Mouse (Mus musculus) limb, embryonic 11.5 days (tissue): Measurements from ENCODE around the gene Vwa5b2. TPM values are rescaled to one million over a fixed set of nuclear protein-coding genes. Genes with fewer than 3 reads are reported as not detected.

Experiments
- ATAC-seq: fragments of 200-750 bp; cut with Nextera tagmentation; 2 replicates; pipeline ENCODE4 v1.8.0; 2017; ENCODE audit warnings: low read depth; ENCODE audit not compliant: insufficient number of reproducible peaks, low FRiP score, low TSS enrichment
- DNase-seq: peaks from one replicate; pipeline ENCODE4 v3.0.0-alpha.2; 2015; ENCODE audit warnings: low spot score
- H3K27ac ChIP-seq: fragments of 300-500 bp; sonication (generic); replicated peaks from 2 replicates; pipeline ENCODE4 v1.5.1; 2014; ENCODE audit warnings: low read depth, mild to moderate bottlenecking, low read length
- H3K27me3 ChIP-seq: fragments of 300-500 bp; sonication (generic); 2 replicates; pipeline ENCODE4 v1.6.1; 2014; ENCODE audit warnings: mild to moderate bottlenecking, low read length, mixed read lengths; ENCODE audit not compliant: control insufficient read depth, insufficient read depth
- H3K36me3 ChIP-seq: fragments of 300-500 bp; sonication (generic); 2 replicates; pipeline ENCODE4 v1.6.1; 2014; ENCODE audit warnings: mild to moderate bottlenecking, low read length, moderate library complexity, mixed read lengths; ENCODE audit not compliant: control insufficient read depth, insufficient read depth
- H3K4me1 ChIP-seq: fragments of 300-500 bp; sonication (generic); 2 replicates; pipeline ENCODE4 v1.6.1; 2014; ENCODE audit warnings: low read length, mixed read lengths; ENCODE audit not compliant: control insufficient read depth, insufficient read depth
- H3K4me2 ChIP-seq: fragments of 300-500 bp; sonication (generic); 2 replicates; pipeline ENCODE4 v1.6.1; 2014; ENCODE audit warnings: low read depth, mild to moderate bottlenecking, moderate library complexity; ENCODE audit not compliant: severe bottlenecking
- H3K4me3 ChIP-seq: fragments of 300-500 bp; sonication (generic); 2 replicates; pipeline ENCODE4 v1.5.1; 2014; ENCODE audit warnings: low read depth, low read length
- H3K9ac ChIP-seq: fragments of 300-500 bp; sonication (generic); 2 replicates; pipeline ENCODE4 v1.6.1; 2014; ENCODE audit warnings: mild to moderate bottlenecking, low read length
- H3K9me3 ChIP-seq: fragments of 300-500 bp; sonication (generic); 2 replicates; pipeline ENCODE4 v1.6.1; 2016; ENCODE audit warnings: low read length; ENCODE audit not compliant: control insufficient read depth
- whole genome bisulfite sequencing: fragments of 180-500 bp; shearing (Covaris S2); extraction: QIAGEN DNeasy Blood & Tissue Kit; methylation state at CpG from one replicate; pipeline ENCODE4 v1.1.7; 2014; 5-methylcytosine and 5-hydroxymethylcytosine counted together
- polyA plus RNA-seq: library from polyadenylated mRNA; unstranded; fragments of >200 nt; fragmentation: Nextera tagmentation; extraction: Ambion mirVana; gene quantifications from 2 replicates; pipeline ENCODE4 v1.2.1, GENCODE M21; 2014

Gene Vwa5b2
- polyA plus RNA-seq, 1 experiment from 2014 or later: 0.23 TPM

DNA sequence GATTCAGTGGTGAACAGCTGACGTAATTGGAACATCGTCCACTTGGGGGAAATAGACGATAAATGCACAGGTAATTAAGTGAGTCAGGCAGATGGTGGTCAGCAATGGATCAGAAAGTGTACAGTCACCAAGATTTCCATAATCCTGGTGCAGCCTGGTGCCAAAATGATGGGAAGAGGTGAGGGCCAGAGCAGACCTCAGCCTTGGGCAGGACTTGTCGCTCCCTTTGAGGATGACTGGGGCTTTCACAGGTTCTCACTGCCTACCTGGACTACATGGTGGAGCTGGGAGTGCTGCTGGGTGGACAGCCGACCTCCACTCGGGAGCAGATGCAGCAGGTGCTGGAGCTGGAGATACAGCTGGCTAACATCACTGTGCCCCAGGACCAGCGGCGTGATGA lies 48.1 kb downstream of the Vwa5b2 start:
- no peak overlapping the region for H3K9ac ChIP-seq
- ATAC-seq (no peak), DNase-seq (no peak)
- no peak overlapping the region for H3K4me2 ChIP-seq
- H3K9me3 ChIP-seq: no peaks in the 10 kb centered on the region
- WGBS: 79% methylated on average over 8 of the region's 8 CpGs
- no peaks in the 10 kb centered on the region for H3K4me1 ChIP-seq
- H3K4me3 ChIP-seq: no peak overlapping the region
- H3K36me3 ChIP-seq: no peaks in the 10 kb centered on the region
- no peaks in the 10 kb centered on the region for H3K27me3 ChIP-seq
- no peak overlapping the region for H3K27ac ChIP-seq

DNA sequence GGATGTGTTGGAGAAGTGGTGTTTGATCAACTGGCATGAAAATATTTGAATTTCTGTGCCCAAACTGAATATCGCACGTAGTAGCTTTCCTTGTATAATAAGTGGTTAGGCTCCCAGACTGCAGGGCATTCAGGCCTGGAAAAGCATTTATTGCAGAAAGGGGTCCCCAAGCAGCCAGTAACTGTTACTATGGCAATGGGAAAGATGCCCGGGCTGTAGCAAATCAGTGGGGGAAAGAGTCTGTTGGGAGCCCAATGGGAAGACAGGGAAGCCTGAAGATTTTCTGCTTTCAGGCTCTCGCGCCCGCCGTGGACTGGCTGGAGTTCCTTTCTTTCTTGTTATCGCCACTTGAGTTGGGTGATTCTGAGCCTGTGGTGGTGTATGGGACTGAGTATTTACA lies 49.1 kb downstream of the Vwa5b2 start:
- WGBS: 78% methylated on average over 8 of the region's 8 CpGs
- H3K4me1 ChIP-seq: no peaks in the 10 kb centered on the region
- no peak overlapping the region for H3K27ac ChIP-seq
- H3K9ac ChIP-seq: no peak overlapping the region
- no peak for DNase-seq
- no peak overlapping the region for H3K4me3 ChIP-seq
- no peaks in the 10 kb centered on the region for H3K36me3 ChIP-seq
- no peaks in the 10 kb centered on the region for H3K27me3 ChIP-seq
- ATAC-seq: no peak
- H3K9me3 ChIP-seq: no peaks in the 10 kb centered on the region
- no peak overlapping the region for H3K4me2 ChIP-seq

DNA sequence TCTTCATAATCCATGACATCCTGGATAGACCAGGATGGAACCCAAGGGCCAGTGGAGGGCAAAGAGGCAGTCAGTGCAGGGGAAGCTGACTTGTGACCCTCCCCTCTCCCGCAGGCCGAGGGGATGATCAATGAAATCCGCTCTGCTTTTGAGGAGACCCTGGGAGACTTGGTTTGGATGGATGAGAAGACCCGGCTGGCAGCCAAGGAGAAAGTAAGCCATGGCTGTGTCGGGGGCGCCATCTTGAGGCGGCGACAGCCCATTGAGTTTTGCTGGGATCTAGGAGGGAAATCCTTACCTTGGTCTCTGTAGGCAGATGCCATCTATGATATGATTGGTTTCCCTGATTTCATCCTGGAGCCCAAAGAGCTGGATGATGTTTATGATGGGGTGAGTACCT lies 52.9 kb downstream of the Vwa5b2 start:
- no peaks in the 10 kb centered on the region for H3K36me3 ChIP-seq
- DNase-seq (peak; percentile 79), ATAC-seq (no peak)
- no peak overlapping the region for H3K4me3 ChIP-seq
- no peak overlapping the region for H3K9ac ChIP-seq
- no peaks in the 10 kb centered on the region for H3K9me3 ChIP-seq
- no peak overlapping the region for H3K27ac ChIP-seq
- H3K4me2 ChIP-seq: no peak overlapping the region
- no peaks in the 10 kb centered on the region for H3K27me3 ChIP-seq
- H3K4me1 ChIP-seq: no peaks in the 10 kb centered on the region
- under 1% methylated on average over 8 of the region's 8 CpGs for WGBS

DNA sequence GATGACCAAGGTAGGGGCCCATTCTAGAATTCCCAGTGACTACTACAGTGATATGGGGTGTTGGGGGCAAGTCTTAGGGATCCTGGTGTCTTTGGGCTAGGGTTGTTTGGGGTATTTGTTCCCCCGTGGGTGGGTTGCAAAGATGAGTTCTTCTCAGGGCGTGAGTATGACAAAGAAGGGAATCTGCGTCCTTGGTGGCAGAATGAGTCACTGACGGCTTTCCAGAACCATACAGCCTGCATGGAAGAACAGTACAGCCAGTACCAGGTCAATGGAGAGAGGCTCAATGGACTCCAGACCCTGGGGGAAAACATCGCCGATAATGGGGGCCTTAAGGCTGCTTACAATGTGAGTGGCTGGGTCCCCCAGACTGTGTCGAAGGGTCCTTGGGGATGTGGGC lies 54.6 kb downstream of the Vwa5b2 start:
- H3K4me3 ChIP-seq: no peak overlapping the region
- no peaks in the 10 kb centered on the region for H3K27me3 ChIP-seq
- no peak for DNase-seq
- no peaks in the 10 kb centered on the region for H3K9me3 ChIP-seq
- no peak overlapping the region for H3K27ac ChIP-seq
- H3K36me3 ChIP-seq: no peaks in the 10 kb centered on the region
- H3K4me2 ChIP-seq: no peak overlapping the region
- WGBS: 87% methylated on average over 7 of the region's 7 CpGs
- no peak overlapping the region for H3K9ac ChIP-seq
- H3K4me1 ChIP-seq: no peaks in the 10 kb centered on the region
- ATAC-seq: no peak

DNA sequence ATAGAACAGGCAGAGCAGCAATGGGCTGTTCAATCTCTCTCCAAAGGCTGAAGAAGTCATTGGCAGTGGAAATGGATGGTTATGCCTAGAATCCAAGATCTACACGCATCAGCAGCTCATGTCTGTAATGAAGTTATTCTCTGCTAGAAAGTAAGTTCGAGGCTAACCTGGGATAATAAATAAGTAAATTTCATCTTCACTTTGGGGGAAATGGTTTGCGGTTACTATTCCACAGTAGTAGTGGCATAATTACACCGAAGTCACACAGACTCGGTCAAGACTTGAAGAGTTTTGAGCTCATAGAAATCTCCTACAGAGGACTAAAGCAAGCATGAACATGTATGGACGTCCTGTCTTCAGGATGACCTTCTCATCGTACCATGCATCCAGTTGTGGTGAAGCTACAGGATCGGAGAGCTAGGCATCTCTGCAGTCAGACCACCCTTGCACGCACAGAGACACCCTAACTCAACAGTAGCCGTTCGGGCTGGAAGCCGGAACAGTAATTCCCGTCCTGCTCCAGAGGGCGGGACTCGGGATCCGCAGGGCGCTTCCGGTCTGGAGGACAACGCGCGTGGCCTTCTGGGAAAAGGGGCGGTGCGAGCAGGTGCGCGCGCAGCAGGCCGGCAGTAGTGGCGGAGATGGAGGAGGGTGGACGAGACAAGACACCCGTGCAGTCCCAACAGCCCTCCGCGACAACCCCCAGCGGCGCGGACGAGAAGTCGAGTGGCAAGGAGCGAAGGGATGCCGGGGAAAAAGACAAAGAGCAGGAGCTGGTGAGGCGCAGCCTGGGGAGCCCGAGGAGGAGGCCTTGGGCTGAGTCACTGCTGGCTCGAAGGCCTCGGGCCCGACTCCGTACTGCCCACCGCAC lies 62.0 kb downstream of the Vwa5b2 start, which contains the start of gene Psmd2:
Gene Psmd2 (plus strand): TSS at position 577 of the 871 bp plus-strand sequence.
- DNase-seq (peak; percentile 97), ATAC-seq (peak; percentile 93)
- peaks cover 11% of the 10 kb centered on the region; the same call in 1 of the 2 replicates for H3K36me3 ChIP-seq
- peak within 1 kb of the TSS; percentile 83 for H3K9ac ChIP-seq
- 0 out of 2 replicates have a peak within 1 kb of the TSS, but pooled peaks have one; percentile 42 for H3K27ac ChIP-seq
- H3K4me1 ChIP-seq: peaks cover 7% of the 10 kb centered on the region; the same call in 1 of the 2 replicates
- peak within 1 kb of the TSS; percentile 92 for H3K4me3 ChIP-seq
- H3K27me3 ChIP-seq: no peaks in the 10 kb centered on the region
- no peaks in the 10 kb centered on the region for H3K9me3 ChIP-seq
- H3K4me2 ChIP-seq: peak within 1 kb of the TSS; percentile 78
- WGBS: 2% methylated on average over 46 of the region's 46 CpGs

DNA sequence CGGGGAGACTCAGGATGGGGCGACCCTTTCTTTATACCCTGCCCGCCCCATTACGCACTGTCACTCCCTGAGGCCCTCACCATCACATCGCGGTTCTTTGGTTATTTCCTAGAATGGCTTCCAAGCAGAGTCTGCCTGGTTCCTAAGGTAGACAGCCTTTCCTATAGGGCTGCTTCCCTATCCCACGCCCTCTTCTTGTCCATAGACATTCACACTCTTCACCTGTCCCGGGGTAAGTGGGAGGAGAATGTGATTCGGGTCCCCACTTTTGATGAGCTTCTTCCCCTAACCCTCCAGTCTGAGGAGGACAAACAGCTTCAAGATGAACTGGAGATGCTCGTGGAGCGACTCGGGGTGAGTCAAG lies 62.7 kb downstream of the Vwa5b2 start:
- Histone ChIP-seq H3K9me3 (no peaks in the 10 kb centered on the region), H3K4me1 (peaks cover 7% of the 10 kb centered on the region; the same call in 1 of the 2 replicates), H3K4me3 (peak overlapping the region; percentile 92), H3K36me3 (peaks cover 17% of the 10 kb centered on the region; the same call in 1 of the 2 replicates), H3K27ac (no peak overlapping the region), H3K4me2 (peak overlapping the region; percentile 78), H3K9ac (peak overlapping the region; percentile 83), H3K27me3 (no peaks in the 10 kb centered on the region)
- WGBS: 11% methylated on average over 12 of the region's 12 CpGs
- ATAC-seq (peak; percentile 40), DNase-seq (no peak)

DNA sequence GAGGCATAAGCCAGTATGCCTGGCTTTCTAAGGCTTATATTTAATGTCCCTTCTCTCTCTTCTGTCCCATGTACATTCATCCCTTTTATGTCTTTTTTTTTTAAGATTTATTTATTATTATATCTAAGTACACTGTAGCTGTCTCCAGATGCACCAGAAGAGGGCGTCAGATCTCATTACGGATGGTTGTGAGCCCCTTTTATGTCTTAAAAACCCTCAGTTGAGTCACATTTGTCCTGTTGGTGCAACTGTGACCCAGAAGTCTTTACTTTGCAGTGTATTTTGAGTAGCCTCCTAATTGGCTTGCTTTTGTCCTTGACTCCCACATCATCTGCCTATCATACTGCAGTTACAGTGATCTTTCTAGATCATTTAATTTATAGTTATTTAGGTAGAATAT lies 64.0 kb downstream of the Vwa5b2 start:
- no peak for ATAC-seq
- Histone ChIP-seq H3K9ac (no peak overlapping the region), H3K27me3 (no peaks in the 10 kb centered on the region), H3K4me2 (no peak overlapping the region), H3K4me1 (peaks cover 7% of the 10 kb centered on the region; the same call in 1 of the 2 replicates), H3K27ac (no peak overlapping the region), H3K36me3 (peaks cover 24% of the 10 kb centered on the region; the same call in 1 of the 2 replicates), H3K4me3 (no peak overlapping the region), H3K9me3 (no peaks in the 10 kb centered on the region)
- WGBS: 57% methylated on average over 2 of the region's 2 CpGs
- DNase-seq: no peak
